Mouse (Mus musculus) liver, postnatal 0 days (tissue): ENCODE data around the gene Macf1.

Experiments used
- CTCF ChIP-seq: sonication (generic); IDR thresholded peaks from 2 replicates; pipeline ENCODE4 v1.5.1; 2016; ENCODE audit warnings: antibody characterized with exemption, low read depth
- EP300 ChIP-seq: IDR thresholded peaks from 2 replicates; pipeline ENCODE4 v1.6.1; 2016; ENCODE audit warnings: antibody characterized with exemption, low read depth, mild to moderate bottlenecking

DNA sequence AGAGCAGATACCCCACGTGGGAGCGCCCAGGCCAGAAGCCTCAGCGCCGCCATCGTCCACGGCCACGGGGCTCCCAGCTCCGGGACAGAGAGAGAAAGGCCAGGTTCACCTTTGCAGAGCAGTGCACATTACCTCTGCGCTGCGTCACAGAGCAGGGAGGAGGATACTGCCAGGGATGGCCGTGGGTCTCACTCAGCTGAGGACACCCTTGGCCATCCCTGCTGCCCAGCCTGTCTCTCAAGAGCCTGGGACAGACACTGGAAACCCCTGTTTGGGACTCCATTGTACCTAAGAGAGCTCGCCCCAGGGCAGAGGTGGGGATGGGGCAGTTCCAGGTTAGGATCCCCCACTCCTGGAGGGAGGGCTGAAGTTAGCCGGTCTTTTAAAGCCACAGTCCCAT lies 360.6 kb downstream of the Macf1 start, which contains the start of gene Oxct2a:
- TF ChIP-seq EP300 (no peak), CTCF (no peak)
